Mouse (Mus musculus) MEL (cell line): Measurements from ENCODE around the gene Fam19a3. TPM values are rescaled to one million over a fixed set of nuclear protein-coding genes. Genes with fewer than 3 reads are reported as not detected.

Experiments
- DNase-seq: peaks from one replicate; pipeline ENCODE4 v3.0.0; 2011; ENCODE audit warnings: low read depth, low spot score
- H3K27ac ChIP-seq: 2 replicates; pipeline ENCODE4 v1.5.1; 2012; ENCODE audit warnings: low read depth, mild to moderate bottlenecking, control low read depth, low read length, moderate library complexity; ENCODE audit not compliant: control insufficient read depth
- H3K27me3 ChIP-seq, 2 experiments: fragments of 150-350 bp in 1 of 2; sonication (generic) in 1 of 2; 2 replicates each; pipeline ENCODE4 v1.6.1; 2012; ENCODE audit warnings: low read length in 2 of 2, mild to moderate bottlenecking in 2 of 2, improper control_type of control experiment in 1 of 2, moderate library complexity in 1 of 2; ENCODE audit not compliant: insufficient read depth in 2 of 2, control insufficient read depth in 1 of 2
- H3K36me3 ChIP-seq, 2 experiments: 2 replicates each; pipeline ENCODE4 v1.6.1; 2012 to 2014; ENCODE audit warnings: low read length in 2 of 2, improper control_type of control experiment in 1 of 2, inconsistent platforms in 1 of 2, mild to moderate bottlenecking in 1 of 2; ENCODE audit not compliant: insufficient read depth in 2 of 2, control insufficient read depth in 1 of 2
- H3K4me1 ChIP-seq, 2 experiments: fragments of 150-350 bp in 1 of 2; sonication (generic) in 1 of 2; 2 replicates each; pipeline ENCODE4 v1.6.1; 2012; ENCODE audit warnings: low read length in 2 of 2, improper control_type of control experiment in 1 of 2, mild to moderate bottlenecking in 1 of 2; ENCODE audit not compliant: insufficient read depth in 2 of 2, control insufficient read depth in 1 of 2
- H3K4me3 ChIP-seq, 2 experiments: fragments of 150-350 bp in 1 of 2; sonication (generic) in 1 of 2; 2 replicates each; pipeline ENCODE4 v1.5.1; 2012; ENCODE audit warnings: low read depth in 2 of 2, low read length in 2 of 2, mild to moderate bottlenecking in 2 of 2, moderate library complexity in 2 of 2, control low read depth in 1 of 2, improper control_type of control experiment in 1 of 2; ENCODE audit not compliant: control insufficient read depth in 1 of 2, insufficient read depth in 1 of 2
- H3K79me2 ChIP-seq: 2 replicates; pipeline ENCODE4 v1.6.1; 2012; ENCODE audit warnings: mild to moderate bottlenecking, low read length, moderate library complexity; ENCODE audit not compliant: control insufficient read depth, poor library complexity, insufficient read depth
- H3K9ac ChIP-seq: 2 replicates; pipeline ENCODE4 v1.6.1; 2012; ENCODE audit warnings: low read depth, mild to moderate bottlenecking, control low read depth, low read length, moderate library complexity; ENCODE audit not compliant: control insufficient read depth, poor library complexity, severe bottlenecking
- H3K9me3 ChIP-seq: fragments of 150-350 bp; sonication (generic); replicated peaks from 2 replicates; pipeline ENCODE4 v1.6.1; 2012; ENCODE audit warnings: mild to moderate bottlenecking, low read length, improper control_type of control experiment, moderate library complexity; ENCODE audit not compliant: insufficient read depth
- CHD1 ChIP-seq: IDR thresholded peaks from 2 replicates; pipeline ENCODE4 v1.6.1; 2012; ENCODE audit warnings: low read depth, mild to moderate bottlenecking, inconsistent platforms, low read length, improper control_type of control experiment
- E2F4 ChIP-seq: IDR thresholded peaks from 2 replicates; pipeline ENCODE4 v1.6.1; 2011; ENCODE audit warnings: low read depth, low read length, improper control_type of control experiment, borderline replicate concordance
- ETS1 ChIP-seq: IDR thresholded peaks from 2 replicates; pipeline ENCODE4 v1.6.1; 2012; ENCODE audit warnings: low read depth, mild to moderate bottlenecking, inconsistent platforms, low read length, improper control_type of control experiment, moderate library complexity
- GABPA ChIP-seq: IDR thresholded peaks from 2 replicates; pipeline ENCODE4 v1.6.1; 2012; ENCODE audit warnings: low read depth, mild to moderate bottlenecking, inconsistent platforms, low read length, improper control_type of control experiment, moderate library complexity
- MAFK ChIP-seq: IDR thresholded peaks from 2 replicates; pipeline ENCODE4 v1.6.1; 2011; ENCODE audit warnings: low read depth, mild to moderate bottlenecking, low read length, improper control_type of control experiment, borderline replicate concordance
- MYB ChIP-seq: IDR thresholded peaks from 2 replicates; pipeline ENCODE4 v1.6.1; 2011; ENCODE audit warnings: mild to moderate bottlenecking, low read depth, low read length, improper control_type of control experiment
- MYC ChIP-seq: IDR thresholded peaks from 2 replicates; pipeline ENCODE4 v1.6.1; 2011; ENCODE audit warnings: low read depth, mild to moderate bottlenecking, low read length, improper control_type of control experiment, moderate library complexity
- NRF1 ChIP-seq: IDR thresholded peaks from 2 replicates; pipeline ENCODE4 v1.6.1; 2014; ENCODE audit warnings: low read depth, mild to moderate bottlenecking, inconsistent platforms, low read length, improper control_type of control experiment, moderate library complexity; ENCODE audit not compliant: poor library complexity, insufficient read depth, severe bottlenecking
- POLR2AphosphoS5 ChIP-seq: IDR thresholded peaks from 2 replicates; pipeline ENCODE4 v1.6.1; 2012; ENCODE audit warnings: low read depth, borderline replicate concordance, mild to moderate bottlenecking, inconsistent platforms, low read length, moderate library complexity, mixed read lengths
- TAL1 ChIP-seq: IDR thresholded peaks from 2 replicates; pipeline ENCODE4 v1.6.1; 2012; ENCODE audit warnings: mild to moderate bottlenecking, inconsistent platforms, low read length, moderate library complexity, mixed read lengths
- TCF12 ChIP-seq: IDR thresholded peaks from 2 replicates; pipeline ENCODE4 v1.6.1; 2014; ENCODE audit warnings: low read depth, mild to moderate bottlenecking, inconsistent platforms, low read length, improper control_type of control experiment, moderate library complexity
- UBTF ChIP-seq: IDR thresholded peaks from 2 replicates; pipeline ENCODE4 v1.6.1; 2012; ENCODE audit warnings: low read depth, mild to moderate bottlenecking, inconsistent platforms, low read length, improper control_type of control experiment, moderate library complexity, borderline replicate concordance; ENCODE audit not compliant: insufficient read depth
- USF1 ChIP-seq: IDR thresholded peaks from 2 replicates; pipeline ENCODE4 v1.6.1; 2014; ENCODE audit warnings: low read depth, mild to moderate bottlenecking, inconsistent platforms, low read length, improper control_type of control experiment, moderate library complexity
- ZC3H11A ChIP-seq: IDR thresholded peaks from 2 replicates; pipeline ENCODE4 v1.6.1; 2012; ENCODE audit warnings: low read depth, mild to moderate bottlenecking, inconsistent platforms, low read length, improper control_type of control experiment
- ZKSCAN1 ChIP-seq: IDR thresholded peaks from 2 replicates; pipeline ENCODE4 v1.6.1; 2012; ENCODE audit warnings: low read depth, mild to moderate bottlenecking, inconsistent platforms, low read length, improper control_type of control experiment, moderate library complexity
- polyA plus RNA-seq, 2 experiments: library from polyadenylated mRNA; stranded (reverse) in 1 of 2; unstranded in 1 of 2; fragments of >175 nt in 1 of 2; fragments of >200 nt in 1 of 2; gene quantifications; 2 replicates each; pipeline versions ENCODE4 v1.2.1 to v1.2.4; 2012; ENCODE audit warnings: low replicate concordance in 2 of 2, low read depth in 1 of 2; ENCODE audit not compliant: insufficient read length in 2 of 2, insufficient read depth in 1 of 2, missing spikeins in 1 of 2
- total RNA-seq: library from RNA; depleted of rRNA; stranded (reverse); fragments of 300-350 nt; gene quantifications from 2 replicates; pipeline ENCODE4 v1.2.3, GENCODE M21; 2012

Fam19a3 gene
- total and polyA plus RNA-seq, 3 experiments = 0.03 TPM; not detected in 2

GRCm38 (mm10) chr3:104788561-104789311 lies 7.1 kb upstream of the Fam19a3 start:
- Histone ChIP-seq H3K4me1 (peaks cover 12 to 17% of the 10 kb centered on the region in 2 experiments), H3K9me3 (no peaks in the 10 kb centered on the region), H3K4me3 (no peak overlapping the region), H3K79me2 (no peaks in the 10 kb centered on the region), H3K27ac (no peak overlapping the region), H3K36me3 (peaks cover 0 to 17% of the 10 kb centered on the region in 2 experiments; a peak in 2 of 4 replicates), H3K9ac (no peak overlapping the region), H3K27me3 (no peaks in the 10 kb centered on the region)
- no peak for TF ChIP-seq ZKSCAN1
- no peak for TF ChIP-seq POLR2AphosphoS5
- no peak for TF ChIP-seq MAFK
- no peak for TF ChIP-seq ETS1
- no peak for TF ChIP-seq E2F4
- no peak for DNase-seq

GRCm38 (mm10) chr3:104788075-104788474 lies 6.4 kb upstream of the Fam19a3 start, which contains the start of gene Rhoc:
Gene Rhoc, plus strand, starts transcription at chr3:104788375.
- Histone ChIP-seq H3K79me2 (no peaks in the 10 kb centered on the region), H3K36me3 (peaks cover 0 to 13% of the 10 kb centered on the region in 2 experiments; a peak in 2 of 4 replicates), H3K9ac (no peak within 1 kb of the TSS), H3K27me3 (no peaks in the 10 kb centered on the region), H3K4me3 (no peak within 1 kb of the TSS), H3K9me3 (no peaks in the 10 kb centered on the region), H3K4me1 (peaks cover 8 to 16% of the 10 kb centered on the region in 2 experiments), H3K27ac (no peak within 1 kb of the TSS)
- no peak for DNase-seq
- no peak for TF ChIP-seq MYC
- no peak for TF ChIP-seq CHD1
- TF ChIP-seq ZC3H11A = no peak

- Histone ChIP-seq H3K9me3 (no peaks in the 10 kb centered on the region), H3K4me3 (no peak overlapping the region), H3K36me3 (peaks cover 0 to 10% of the 10 kb centered on the region in 2 experiments; a peak in 2 of 4 replicates)
- TF ChIP-seq UBTF = no peak
- TF ChIP-seq MAFK = no peak
- TF ChIP-seq GABPA = no peak
- TF ChIP-seq MYB = no peak
- no peak for TF ChIP-seq NRF1
- no peak for TF ChIP-seq E2F4
- TF ChIP-seq TCF12 = no peak
- TF ChIP-seq TAL1 = no peak
- no peak for TF ChIP-seq USF1
- TF ChIP-seq, all 39 proteins: peak for 0
- Histone ChIP-seq H3K27ac (no peak overlapping the region), H3K79me2 (no peaks in the 10 kb centered on the region; the same call in 1 of the 2 replicates), H3K4me1 (peaks cover 8 to 21% of the 10 kb centered on the region in 2 experiments; a peak in 3 of 4 replicates), H3K9ac (no peak overlapping the region), H3K27me3 (no peaks in the 10 kb centered on the region)
- DNase-seq = no peak
These were observed 3.6 kb upstream of the Fam19a3 start for GRCm38 (mm10) chr3:104785284-104785683.
